Mouse (Mus musculus): Measurements from ENCODE around the gene Tmem270. TPM values are rescaled to one million over a fixed set of nuclear protein-coding genes. Genes with fewer than 3 reads are reported as not detected.

The Tmem270 gene
- polyA plus RNA-seq, 1 experiment from 2014 or later = not detected

DNA sequence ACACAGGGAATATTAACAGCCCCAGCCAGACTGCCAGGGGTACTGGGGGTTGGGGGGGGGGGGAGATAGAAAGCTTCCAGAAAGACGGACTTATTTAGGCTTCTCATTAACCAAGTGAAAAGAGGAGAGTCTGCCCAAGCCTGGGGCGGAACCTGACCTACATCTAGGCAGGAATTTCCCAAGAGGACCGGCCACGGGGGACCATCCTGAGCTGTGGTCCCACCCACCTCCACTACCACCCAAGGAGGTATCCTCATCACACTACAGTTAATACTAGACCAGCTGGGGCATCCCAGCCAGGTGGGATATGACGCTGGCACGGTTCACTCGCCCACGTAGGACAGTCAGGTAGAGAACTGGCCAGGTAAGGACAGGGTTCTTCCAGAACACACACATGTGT is 33.5 kb downstream of the Tmem270 start:
- no peaks in the 10 kb centered on the region for H3K27me3 ChIP-seq
- no peak overlapping the region for H3K27ac ChIP-seq
- no peaks in the 10 kb centered on the region for H3K4me1 ChIP-seq (replicated peaks)
- whole genome bisulfite sequencing = 90% methylated on average over 8 of the region's 8 CpGs
- no peak overlapping the region for H3K4me2 ChIP-seq (replicated peaks)
- no peak overlapping the region for H3K4me3 ChIP-seq (replicated peaks)
- no peaks in the 10 kb centered on the region for H3K9me3 ChIP-seq
- H3K36me3 ChIP-seq = no peaks in the 10 kb centered on the region
- no peak overlapping the region for H3K9ac ChIP-seq (replicated peaks)
- no peak for ATAC-seq

DNA sequence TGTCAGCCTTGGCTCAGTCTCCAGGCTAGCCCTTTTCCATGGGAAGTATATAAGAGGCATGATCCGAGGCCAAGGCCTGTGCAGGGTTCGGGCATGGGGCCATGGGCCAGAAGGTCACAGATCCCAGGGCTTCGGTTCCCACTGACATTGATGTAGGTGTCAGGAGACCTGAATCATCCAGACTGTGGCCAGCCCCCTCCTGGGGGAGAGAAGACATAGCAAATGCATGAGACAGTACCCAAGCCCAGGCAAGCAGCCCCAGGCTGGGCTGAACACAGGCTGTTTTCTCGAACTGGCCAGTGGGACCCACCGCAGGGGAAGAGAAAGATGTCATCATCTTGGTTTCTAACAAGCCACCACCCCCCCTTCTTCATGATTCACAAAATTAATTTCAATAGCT is 33.9 kb downstream of the Tmem270 start:
- no peak overlapping the region for H3K4me2 ChIP-seq (replicated peaks)
- H3K27ac ChIP-seq = no peak overlapping the region
- WGBS = 79% methylated on average over 5 of the region's 5 CpGs
- H3K4me3 ChIP-seq (replicated peaks) = no peak overlapping the region
- no peak overlapping the region for H3K9ac ChIP-seq (replicated peaks)
- no peaks in the 10 kb centered on the region for H3K27me3 ChIP-seq
- no peaks in the 10 kb centered on the region for H3K36me3 ChIP-seq
- H3K9me3 ChIP-seq = no peaks in the 10 kb centered on the region
- no peak for ATAC-seq
- no peaks in the 10 kb centered on the region for H3K4me1 ChIP-seq (replicated peaks)

DNA sequence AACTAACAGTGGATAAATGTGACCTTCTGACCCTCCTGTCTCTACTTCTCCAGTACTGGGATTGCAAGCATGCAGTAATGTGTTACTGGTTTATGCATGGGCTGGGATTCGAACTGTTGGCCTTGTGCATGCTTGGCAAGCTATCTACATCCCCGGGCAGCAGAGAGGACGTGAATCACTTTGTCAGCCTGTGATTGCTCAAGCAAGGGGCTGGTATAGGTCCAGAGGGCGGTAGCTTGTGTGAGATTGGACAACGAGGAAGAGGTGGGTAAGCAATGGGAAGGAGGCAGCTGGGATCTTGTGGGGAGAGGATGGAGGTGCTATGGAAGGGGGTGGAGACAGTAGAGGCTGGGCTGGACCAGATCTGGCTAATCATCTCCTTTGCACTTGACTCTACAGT is 38.0 kb downstream of the Tmem270 start:
- no peak for ATAC-seq
- 83% methylated on average over 5 of the region's 5 CpGs for WGBS

DNA sequence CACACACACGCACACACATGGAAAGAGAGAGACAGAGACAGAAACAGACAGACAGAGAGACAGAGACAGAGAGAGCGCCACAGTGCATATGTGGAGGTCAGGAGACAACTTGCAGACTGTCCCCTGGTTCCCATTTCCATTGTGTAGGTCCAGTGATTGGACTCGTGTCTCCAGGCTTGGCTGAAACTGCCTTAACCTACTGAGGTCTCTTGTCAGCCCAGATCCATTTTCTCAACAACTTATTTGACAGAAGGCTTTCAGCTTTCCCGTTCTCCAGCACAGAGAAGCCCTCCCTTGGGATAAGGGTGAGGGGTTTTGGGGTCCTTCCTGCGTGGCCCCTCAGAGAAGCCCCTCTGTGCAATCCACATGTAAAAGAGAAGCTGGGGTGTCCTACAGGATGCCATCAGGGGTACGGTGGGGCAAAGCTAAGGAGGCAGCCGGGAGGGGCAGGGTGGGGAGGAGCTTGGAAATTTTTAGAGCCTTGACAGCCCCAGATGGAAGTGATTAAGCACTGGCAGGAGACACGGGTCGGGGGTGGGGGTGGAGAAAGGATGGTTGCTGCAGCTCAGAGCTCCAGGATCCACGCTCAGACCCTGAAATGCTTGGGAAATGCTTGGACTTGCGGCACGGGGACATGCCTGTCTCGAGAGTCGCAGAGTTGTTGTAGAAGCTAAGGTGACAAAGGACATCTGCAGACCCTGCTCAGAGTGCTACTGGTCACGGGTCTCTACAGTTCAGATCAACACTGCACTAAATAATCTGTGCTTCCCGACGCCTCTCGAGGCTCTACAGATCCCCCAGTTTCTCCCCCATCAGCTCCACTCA is 39.0 kb downstream of the Tmem270 start:
- H3K4me1 ChIP-seq (replicated peaks) = no peaks in the 10 kb centered on the region
- no peaks in the 10 kb centered on the region for H3K27me3 ChIP-seq
- ATAC-seq = no peak
- H3K4me2 ChIP-seq (replicated peaks) = no peak overlapping the region
- no peak overlapping the region for H3K9ac ChIP-seq (replicated peaks)
- WGBS = 74% methylated on average over 18 of the region's 18 CpGs
- no peaks in the 10 kb centered on the region for H3K9me3 ChIP-seq
- H3K27ac ChIP-seq = no peak overlapping the region
- H3K36me3 ChIP-seq = no peaks in the 10 kb centered on the region
- no peak overlapping the region for H3K4me3 ChIP-seq (replicated peaks)

More for the DNA sequence above, 38.0 kb downstream of the Tmem270 start:
- Histone ChIP-seq H3K27me3 (no peaks in the 10 kb centered on the region), H3K4me2 (replicated peaks) (no peak overlapping the region), H3K36me3 (no peaks in the 10 kb centered on the region), H3K4me3 (replicated peaks) (no peak overlapping the region), H3K9me3 (no peaks in the 10 kb centered on the region), H3K27ac (no peak overlapping the region), H3K4me1 (replicated peaks) (no peaks in the 10 kb centered on the region), H3K9ac (replicated peaks) (no peak overlapping the region)

DNA sequence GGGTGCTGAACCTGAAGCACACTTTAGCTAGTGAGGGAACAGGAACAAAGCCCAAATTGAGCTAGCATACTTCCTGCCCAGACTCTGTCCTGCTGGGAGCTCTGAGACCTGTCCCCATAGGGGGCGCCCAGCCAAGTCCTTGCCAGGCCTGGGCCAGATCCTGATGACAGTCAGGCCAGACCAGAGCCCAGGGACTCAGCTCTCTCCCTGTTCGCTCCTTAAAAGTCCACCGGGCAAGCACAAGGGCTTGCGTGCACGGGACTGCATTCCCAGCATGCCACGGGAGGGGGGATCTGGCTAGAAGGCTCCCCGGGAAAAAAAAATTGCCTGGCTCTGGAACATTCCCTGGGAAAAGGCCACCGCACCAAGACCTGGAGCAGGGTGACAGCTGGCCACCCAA is 41.4 kb downstream of the Tmem270 start:
- Histone ChIP-seq H3K27ac (no peak overlapping the region), H3K27me3 (no peaks in the 10 kb centered on the region), H3K4me1 (replicated peaks) (no peaks in the 10 kb centered on the region), H3K9me3 (no peaks in the 10 kb centered on the region), H3K4me3 (replicated peaks) (no peak overlapping the region), H3K9ac (replicated peaks) (no peak overlapping the region), H3K4me2 (replicated peaks) (no peak overlapping the region), H3K36me3 (no peaks in the 10 kb centered on the region)
- 67% methylated on average over 8 of the region's 8 CpGs for WGBS
- no peak for ATAC-seq

DNA sequence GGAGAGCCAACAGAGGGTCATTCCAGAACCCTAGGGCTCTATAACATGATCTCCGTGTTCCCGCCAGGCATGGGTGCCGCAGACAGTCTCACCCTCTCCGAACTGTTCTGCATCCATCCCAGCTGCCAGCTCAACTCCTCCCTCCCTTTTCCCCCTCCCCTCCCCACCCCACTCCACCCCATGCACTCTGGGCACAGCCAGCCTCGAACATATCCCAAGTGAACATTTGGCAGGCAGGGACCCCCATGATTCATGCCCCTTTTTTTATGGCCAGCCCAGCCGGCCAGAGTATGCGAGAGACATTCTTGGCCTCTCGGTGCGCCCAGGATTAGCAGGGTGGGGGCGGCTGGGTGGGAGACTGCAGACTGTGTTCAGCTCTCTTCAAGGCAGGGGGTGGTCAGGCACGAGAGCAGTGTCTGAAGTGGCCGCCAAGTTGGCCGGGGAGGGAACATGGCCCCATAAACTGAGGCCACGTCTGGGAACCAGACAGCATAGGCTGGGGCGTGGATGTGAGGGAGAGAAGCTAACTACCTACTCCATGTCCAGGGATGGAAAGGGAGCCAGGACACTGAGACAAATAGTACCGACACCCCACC is 44.5 kb downstream of the Tmem270 start:
- Histone ChIP-seq H3K4me2 (replicated peaks) (no peak overlapping the region), H3K36me3 (no peaks in the 10 kb centered on the region), H3K4me1 (replicated peaks) (no peaks in the 10 kb centered on the region), H3K9ac (replicated peaks) (no peak overlapping the region), H3K4me3 (replicated peaks) (no peak overlapping the region), H3K27me3 (no peaks in the 10 kb centered on the region), H3K9me3 (no peaks in the 10 kb centered on the region), H3K27ac (no peak overlapping the region)
- no peak for ATAC-seq
- WGBS = 78% methylated on average over 16 of the region's 16 CpGs

DNA sequence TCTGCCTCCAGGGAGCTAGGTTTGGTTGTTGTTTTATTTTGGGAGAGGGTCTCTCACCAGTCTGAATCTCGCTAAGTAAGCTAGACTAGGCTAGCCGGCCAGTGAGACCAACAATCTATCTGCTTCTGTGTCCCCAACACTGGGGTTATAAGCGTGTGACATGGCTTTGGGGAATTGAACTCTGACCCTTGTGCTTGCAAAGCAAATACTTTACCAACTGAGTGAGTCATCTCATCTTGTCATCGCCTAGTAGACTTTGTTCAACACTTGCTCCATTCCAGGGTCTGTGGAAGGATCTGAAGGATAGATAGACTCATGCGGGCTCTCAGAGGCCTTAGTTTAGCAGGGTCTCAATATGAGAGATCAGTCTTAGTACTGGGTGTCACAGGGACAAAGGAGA is 47.3 kb downstream of the Tmem270 start:
- 83% methylated on average over 5 of the region's 5 CpGs for WGBS
- ATAC-seq = no peak
- H3K27me3 ChIP-seq = no peaks in the 10 kb centered on the region
- no peak overlapping the region for H3K27ac ChIP-seq
- H3K36me3 ChIP-seq = no peaks in the 10 kb centered on the region
- H3K4me1 ChIP-seq (replicated peaks) = no peaks in the 10 kb centered on the region
- no peak overlapping the region for H3K4me3 ChIP-seq (replicated peaks)
- no peak overlapping the region for H3K4me2 ChIP-seq (replicated peaks)
- H3K9me3 ChIP-seq = peaks cover 3% of the 10 kb centered on the region; the same call in 1 of the 2 replicates
- H3K9ac ChIP-seq (replicated peaks) = no peak overlapping the region

DNA sequence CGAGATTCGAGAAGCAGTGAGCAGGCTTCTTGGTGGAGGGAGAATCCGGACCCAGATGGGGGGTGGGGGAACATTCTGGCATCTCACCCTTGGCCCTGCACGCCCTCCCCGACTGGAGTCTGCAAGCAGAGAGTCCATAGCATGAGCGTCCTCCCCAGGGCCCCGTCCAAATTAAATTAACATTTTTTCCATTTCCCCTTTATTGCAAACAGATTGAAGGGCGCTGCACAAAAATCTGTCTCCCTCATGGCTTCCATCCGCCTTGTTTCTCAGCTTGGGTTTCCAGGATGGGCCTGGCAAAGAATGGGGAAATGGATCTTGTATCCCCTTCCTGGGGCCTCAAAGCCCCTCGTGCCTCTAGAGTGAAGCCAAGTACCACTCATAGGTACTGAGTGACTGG is 48.2 kb downstream of the Tmem270 start:
- Histone ChIP-seq H3K4me2 (replicated peaks) (no peak overlapping the region), H3K27ac (no peak overlapping the region), H3K36me3 (no peaks in the 10 kb centered on the region), H3K4me3 (replicated peaks) (no peak overlapping the region), H3K4me1 (replicated peaks) (no peaks in the 10 kb centered on the region), H3K27me3 (no peaks in the 10 kb centered on the region), H3K9ac (replicated peaks) (no peak overlapping the region), H3K9me3 (peaks cover 3% of the 10 kb centered on the region; the same call in 1 of the 2 replicates)
- 86% methylated on average over 10 of the region's 10 CpGs for WGBS
- no peak for ATAC-seq

DNA sequence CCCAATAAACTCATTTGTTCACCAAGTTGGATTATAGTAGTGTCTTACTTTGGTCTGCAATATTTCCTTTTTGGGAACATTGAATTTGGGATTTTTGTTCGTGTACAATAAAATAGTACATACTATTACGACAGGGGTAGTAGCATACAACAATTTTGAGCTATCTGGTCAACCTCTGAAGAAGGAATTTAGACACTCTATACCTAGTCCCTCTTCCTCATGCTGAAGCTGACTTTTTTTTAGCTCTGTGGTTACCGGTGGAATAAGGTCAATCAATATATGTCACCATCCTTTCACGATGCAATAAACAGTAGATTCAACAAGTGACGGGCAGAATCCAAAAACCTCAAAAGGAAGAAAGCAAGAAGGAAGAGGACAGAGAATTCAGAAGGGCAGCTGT is 53.7 kb downstream of the Tmem270 start:
- ATAC-seq = no peak

More for the DNA sequence above, 53.7 kb downstream of the Tmem270 start:
- H3K4me3 ChIP-seq (replicated peaks) = no peak overlapping the region
- no peaks in the 10 kb centered on the region for H3K4me1 ChIP-seq (replicated peaks)
- no peaks in the 10 kb centered on the region for H3K27me3 ChIP-seq
- no peak overlapping the region for H3K9ac ChIP-seq (replicated peaks)
- H3K27ac ChIP-seq = no peak overlapping the region
- peaks cover 3% of the 10 kb centered on the region; the same call in 1 of the 2 replicates for H3K9me3 ChIP-seq
- 91% methylated on average over 5 of the region's 5 CpGs for WGBS
- H3K36me3 ChIP-seq = no peaks in the 10 kb centered on the region
- H3K4me2 ChIP-seq (replicated peaks) = no peak overlapping the region

Other genes starting within 250 kb of the Tmem270 start
- 17.5 and 20.8 TPM in 2 replicates for gene Limk1, start 218.1 kb downstream of the Tmem270 start, polyA plus RNA-seq (2015; fragmentation: Nextera tagmentation; extraction: Ambion mirVana)
- gene Eln, start 159.4 kb downstream of the Tmem270 start, polyA plus RNA-seq (2015; fragmentation: Nextera tagmentation; extraction: Ambion mirVana) = 2.1 and 2.6 TPM in 2 replicates
- gene Cldn13, start 8.8 kb upstream of the Tmem270 start, polyA plus RNA-seq (2015; fragmentation: Nextera tagmentation; extraction: Ambion mirVana) = 0.26 and 0.35 TPM in 2 replicates
- gene Mettl27, start 25.6 kb upstream of the Tmem270 start, polyA plus RNA-seq (2015; fragmentation: Nextera tagmentation; extraction: Ambion mirVana) = 7.5 and 7.7 TPM in 2 replicates
- not detected in 2 replicates for gene Cldn4, start 40.2 kb upstream of the Tmem270 start, polyA plus RNA-seq (2015; fragmentation: Nextera tagmentation; extraction: Ambion mirVana)
- gene Cldn3, start 79.5 kb upstream of the Tmem270 start, polyA plus RNA-seq (2015; fragmentation: Nextera tagmentation; extraction: Ambion mirVana) = 1.7 and 1.8 TPM in 2 replicates
- gene Abhd11, start 102.4 kb upstream of the Tmem270 start, polyA plus RNA-seq (2015; fragmentation: Nextera tagmentation; extraction: Ambion mirVana) = 50.7 and 51.2 TPM in 2 replicates
- gene Stx1a, start 116.7 kb upstream of the Tmem270 start, polyA plus RNA-seq (2015; fragmentation: Nextera tagmentation; extraction: Ambion mirVana) = 63.4 and 69.7 TPM in 2 replicates
- 40.4 and 41.3 TPM in 2 replicates for gene Dnajc30, start 157.5 kb upstream of the Tmem270 start, polyA plus RNA-seq (2015; fragmentation: Nextera tagmentation; extraction: Ambion mirVana)
- gene Bud23, start 158.2 kb upstream of the Tmem270 start, polyA plus RNA-seq (2015; fragmentation: Nextera tagmentation; extraction: Ambion mirVana) = 89.8 and 103 TPM in 2 replicates
- gene Vps37d, start 171.5 kb upstream of the Tmem270 start, polyA plus RNA-seq (2015; fragmentation: Nextera tagmentation; extraction: Ambion mirVana) = 24.0 and 32.1 TPM in 2 replicates
- gene Mlxipl, start 183.2 kb upstream of the Tmem270 start, polyA plus RNA-seq (2015; fragmentation: Nextera tagmentation; extraction: Ambion mirVana) = 1.2 and 1.6 TPM in 2 replicates
- gene Tbl2, start 242.9 kb upstream of the Tmem270 start, polyA plus RNA-seq (2015; fragmentation: Nextera tagmentation; extraction: Ambion mirVana) = 13.7 and 14.3 TPM in 2 replicates